Mouse (Mus musculus) c-Kit-positive CD71-negative TER-119-negative erythroid progenitor cells, embryonic 14.5 days (primary cell): ENCODE measurements around the gene Jade2.
"Not testable (repeated sequence)": the region's sequence is repeated elsewhere in the genome, so short reads cannot be mapped to it uniquely, and the experiment has no call there.

Experiments
- DNase-seq: peaks from one replicate; pipeline ENCODE4 v3.0.0-alpha.2; 2013; ENCODE audit warnings: low read depth

Jade2 gene

DNA sequence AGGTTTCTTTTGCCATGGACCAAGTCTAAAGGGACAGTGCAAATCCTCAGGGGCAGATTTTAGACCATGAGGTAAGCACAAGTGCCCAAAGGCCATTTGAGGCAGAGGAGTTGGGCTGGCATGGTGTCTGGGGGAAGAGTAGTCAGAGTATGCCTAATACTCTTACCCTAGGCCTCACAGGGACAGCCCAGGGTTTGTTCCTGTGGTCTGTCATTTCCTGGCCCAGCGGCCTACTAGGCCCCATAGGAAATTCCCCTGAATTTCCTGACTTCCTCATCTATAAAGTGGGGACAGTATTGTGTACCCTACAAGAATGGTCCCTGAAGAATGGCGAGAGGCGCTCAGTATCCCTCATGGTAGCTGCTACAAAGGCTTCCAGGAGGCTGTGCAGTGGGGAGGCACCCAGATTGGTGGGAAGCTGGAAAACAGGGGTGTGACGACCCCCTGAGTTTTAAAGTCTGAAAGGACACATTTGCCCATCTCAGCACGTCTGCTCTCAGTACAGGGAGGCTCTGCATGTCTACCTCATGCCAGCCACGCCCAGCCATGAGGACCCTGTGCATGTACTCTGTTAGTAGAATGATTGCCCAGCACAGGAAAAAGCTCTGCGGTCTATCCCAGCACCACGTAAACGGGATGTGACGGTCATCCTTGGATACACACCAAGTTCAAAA, 23.9 kb downstream of the Jade2 start:
- DNase-seq: no peak

DNA sequence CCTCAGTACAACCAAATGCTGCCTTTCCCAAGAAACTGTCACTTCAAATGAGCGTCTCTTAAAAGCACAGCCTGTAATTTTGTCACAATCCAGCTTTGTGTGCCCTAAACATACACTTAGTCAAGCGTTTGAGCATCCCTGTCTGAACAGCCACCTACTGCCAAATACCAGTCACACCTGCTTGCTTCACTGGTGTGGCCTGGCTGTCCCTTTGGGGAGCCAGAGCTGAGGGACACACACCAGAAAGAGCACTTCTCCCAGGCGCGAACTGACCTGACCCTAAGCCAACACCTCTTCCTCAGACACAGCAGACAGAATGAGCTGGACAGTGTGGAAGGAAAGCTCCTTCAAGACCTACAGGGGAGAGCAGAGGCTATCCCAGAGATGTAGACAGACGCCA, 24.5 kb downstream of the Jade2 start:
- DNase-seq: no peak

DNA sequence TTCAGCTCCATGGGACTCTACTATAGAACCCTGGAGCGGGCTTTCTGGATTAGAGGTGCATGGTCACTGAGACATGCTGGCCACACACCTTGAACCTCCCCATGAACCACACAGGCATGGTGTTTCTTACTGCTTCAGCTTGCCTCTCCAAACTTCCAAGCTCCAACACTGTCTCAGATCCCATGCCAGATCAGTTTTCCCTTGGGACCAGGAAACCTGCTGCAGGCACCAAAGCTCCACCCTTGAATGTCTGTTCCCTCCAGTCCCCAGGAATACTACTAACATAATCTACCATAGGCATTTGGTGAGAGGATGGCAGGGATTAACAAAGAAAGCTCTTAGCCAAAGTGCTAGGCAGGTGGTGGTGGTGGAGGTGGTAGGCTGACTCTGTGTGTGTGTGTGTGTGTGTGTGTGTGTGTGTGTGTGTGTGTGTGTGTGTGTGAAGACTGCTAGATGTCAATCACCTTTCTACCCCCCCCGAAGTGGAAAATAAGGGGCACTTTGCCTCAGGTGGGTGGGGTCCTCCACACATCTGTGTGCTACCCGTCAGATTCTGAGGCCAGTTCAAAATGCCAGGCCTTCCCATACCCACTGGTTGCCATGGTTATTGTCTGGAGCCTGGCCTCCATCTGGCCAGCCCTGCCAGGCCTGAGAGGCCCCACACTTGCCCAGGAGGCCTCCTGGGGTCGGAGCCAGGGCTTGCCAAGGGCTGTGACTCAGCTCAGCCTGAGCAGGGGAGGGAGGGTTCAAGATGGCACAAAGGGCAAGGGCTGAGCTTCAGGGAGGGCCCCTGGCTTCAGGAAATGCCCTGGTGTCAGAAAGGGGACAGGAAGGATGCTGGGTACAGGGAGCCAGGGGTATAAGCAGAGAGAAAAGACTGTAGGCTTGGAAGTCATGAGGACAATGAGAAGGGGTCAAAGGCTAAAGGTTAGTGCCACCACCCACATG, 25.2 kb downstream of the Jade2 start:
- DNase-seq: no peak

DNA sequence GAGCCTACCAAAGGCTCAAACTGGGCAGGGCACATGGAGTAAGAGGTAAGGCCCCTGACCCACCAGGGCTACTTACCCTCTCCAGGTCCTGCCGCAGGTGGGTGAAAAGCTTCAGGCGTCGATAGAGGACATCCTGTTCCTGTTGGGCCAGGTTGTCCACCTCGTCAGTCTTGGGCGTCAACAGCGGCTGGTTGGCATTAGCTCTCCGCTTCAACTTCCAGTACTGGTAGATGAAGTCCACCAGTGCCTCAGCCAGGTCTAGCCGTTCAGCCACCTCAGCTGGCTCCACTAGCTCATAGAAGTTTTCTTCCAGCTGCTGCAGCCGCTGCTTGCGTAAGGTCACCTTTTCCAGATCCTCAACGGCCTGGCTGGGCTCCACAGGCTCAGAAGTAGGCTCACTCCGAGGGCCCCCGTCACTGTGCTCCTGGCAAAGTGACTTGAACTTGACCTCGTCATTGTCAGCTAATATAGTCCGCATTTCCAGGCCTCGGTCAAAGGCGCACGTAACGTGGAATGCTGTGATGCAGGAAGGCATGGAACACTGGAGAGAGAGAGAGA, 32.5 kb downstream of the Jade2 start:
- no peak for DNase-seq

DNA sequence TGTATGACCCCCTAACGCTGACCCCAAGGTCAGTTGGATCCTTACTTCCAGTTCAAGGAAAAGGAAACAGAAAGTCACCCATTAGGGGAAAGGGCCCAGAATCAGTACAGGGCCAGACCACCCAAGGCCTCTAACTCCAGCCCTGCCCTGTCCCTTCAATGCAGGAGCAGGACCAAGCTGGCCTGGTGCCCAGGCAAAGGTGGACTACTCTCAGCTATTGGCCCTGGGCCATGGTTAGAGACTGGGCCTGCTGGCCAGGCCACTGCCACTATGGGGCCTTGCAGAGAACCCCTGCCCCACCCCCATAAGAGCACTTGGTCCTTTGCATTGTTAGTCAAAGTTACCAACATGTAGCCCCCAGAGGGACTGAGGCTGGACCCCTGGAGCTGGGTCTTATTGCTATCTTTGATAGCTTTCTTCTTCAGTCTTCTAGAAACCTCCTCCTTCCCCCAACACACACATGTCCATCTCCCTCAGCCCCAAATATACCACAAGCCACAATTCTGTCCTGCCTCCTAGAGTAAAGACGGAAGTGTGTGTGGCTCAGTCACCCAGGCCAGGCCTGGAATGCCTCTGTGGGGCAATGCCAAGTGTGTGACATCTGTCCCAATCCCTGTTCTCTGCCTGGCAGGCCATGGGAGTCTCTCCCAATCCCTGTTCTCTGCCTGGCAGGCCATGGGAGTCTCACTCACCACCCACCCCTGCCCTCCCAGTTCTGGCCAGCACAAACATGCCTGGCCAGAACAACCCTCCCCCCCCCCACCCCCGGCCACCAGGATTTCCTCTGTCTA, 33.3 kb downstream of the Jade2 start:
- DNase-seq: no peak

DNA sequence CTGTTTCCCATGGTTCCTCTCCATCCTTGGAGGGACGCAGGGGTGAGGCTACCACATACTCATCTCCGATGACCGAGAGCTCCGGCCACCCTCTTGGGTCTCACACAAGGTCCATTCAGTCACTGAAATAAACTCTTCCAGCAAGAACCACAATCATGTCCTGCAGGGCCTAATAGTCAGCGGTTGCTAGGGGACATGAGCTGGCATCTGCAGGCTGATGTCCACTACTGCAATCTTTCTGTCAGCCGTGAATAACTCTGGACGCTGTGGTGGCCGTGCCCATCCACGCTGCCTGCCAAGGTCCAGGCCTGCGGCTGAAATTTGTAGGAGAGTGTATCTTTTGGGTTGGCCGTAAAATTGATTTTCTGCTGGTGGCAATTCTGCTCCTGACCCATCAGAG, 34.2 kb downstream of the Jade2 start:
- DNase-seq: no peak

DNA sequence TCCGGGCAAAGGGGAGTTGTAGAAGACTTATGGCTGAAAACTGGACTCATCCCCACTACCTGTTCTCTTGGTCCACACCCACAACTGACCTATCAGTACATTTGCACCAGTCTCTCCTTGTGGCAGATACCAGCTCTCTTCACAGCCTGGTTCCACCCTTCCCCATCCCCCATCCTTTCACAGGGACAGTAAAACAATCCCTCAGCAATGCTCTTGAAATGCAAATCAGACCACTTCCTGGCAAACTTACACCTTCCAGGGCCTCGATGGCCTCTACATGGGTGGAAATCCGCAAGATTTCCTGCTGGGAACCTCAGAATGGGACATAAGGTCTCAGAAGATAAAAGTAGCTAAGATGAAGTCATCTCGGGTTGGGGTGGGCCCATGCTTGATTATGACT, 34.7 kb downstream of the Jade2 start:
- DNase-seq: no peak

DNA sequence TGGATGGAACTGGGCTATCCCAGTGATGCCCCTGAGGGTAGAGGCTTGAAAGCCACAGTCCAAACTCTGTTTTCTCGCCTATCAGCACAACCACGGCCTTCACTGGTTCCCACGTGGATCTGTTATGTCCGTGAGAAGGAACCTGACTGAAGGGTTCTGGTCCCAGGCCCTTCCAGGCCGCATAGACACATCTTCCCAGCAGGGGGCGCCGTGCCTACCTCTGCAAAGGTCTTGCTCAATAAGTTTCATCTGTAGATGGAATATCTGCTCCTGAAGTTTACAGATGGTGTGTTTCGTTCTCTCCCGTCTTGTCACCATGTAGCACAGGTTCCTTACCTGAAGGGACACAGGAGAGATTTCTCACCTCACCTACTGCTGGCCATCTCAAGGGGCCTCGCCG, 36.6 kb downstream of the Jade2 start:
- peak; percentile 53 for DNase-seq

DNA sequence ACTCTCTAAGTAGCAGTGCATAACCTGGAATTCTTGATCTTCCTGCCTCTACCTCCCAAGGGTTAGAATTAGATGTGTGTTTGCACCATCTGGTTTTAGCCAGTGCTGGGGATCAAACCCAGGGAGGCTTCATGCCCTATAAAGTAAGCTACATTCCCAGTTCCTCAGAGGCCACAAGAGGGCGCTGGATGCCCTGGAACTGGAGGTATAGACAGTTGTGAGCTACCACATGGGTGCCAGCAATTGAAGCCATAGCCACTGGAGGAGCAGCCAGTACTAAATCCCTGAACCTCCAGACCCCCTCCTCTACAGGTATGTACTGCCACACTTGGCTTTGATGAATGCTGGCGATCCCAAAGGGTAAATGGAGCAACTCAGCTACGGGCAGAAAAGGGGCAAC, 37.5 kb downstream of the Jade2 start:
- DNase-seq: peak; percentile 62

DNA sequence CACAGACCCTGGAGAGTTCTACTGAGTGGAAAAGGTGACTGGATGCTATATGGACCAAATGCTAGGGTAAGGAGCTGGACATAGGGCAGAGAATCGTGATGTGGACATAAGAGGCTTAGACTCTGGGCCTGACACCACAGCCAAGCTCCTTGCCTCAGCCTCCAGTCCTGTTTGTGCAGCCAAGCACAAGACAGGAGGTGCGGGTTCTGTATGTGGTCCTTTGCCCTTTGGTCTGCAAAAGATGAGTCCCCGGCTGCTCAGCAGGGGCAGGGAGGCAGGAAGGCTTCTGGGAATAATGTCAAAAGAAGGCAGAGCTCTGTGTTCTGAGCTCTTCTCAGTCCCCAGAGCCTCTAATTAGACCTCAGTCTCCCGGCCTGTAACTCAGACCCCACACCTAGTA, 38.6 kb downstream of the Jade2 start:
- no peak for DNase-seq

DNA sequence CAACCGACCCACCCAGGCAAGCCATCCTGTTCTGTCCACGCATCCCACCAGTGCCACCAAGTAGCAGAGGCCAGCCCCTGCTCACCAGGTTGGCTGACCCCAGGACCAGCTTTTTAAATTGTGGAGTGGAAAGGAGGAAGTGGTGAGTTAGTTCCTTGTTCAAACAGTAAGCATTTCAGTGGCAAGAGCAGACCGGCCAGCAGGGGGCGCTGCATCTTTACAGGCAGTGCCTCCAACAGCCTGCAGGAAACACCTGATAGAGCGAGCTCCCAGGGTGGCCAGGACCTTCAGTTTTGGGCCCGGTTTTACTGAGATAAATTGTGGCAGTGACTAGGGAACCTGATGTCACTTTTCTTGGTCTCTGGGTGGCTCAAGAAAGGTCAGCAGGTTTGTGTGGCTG, 39.7 kb downstream of the Jade2 start:
- peak; percentile 93 for DNase-seq

DNA sequence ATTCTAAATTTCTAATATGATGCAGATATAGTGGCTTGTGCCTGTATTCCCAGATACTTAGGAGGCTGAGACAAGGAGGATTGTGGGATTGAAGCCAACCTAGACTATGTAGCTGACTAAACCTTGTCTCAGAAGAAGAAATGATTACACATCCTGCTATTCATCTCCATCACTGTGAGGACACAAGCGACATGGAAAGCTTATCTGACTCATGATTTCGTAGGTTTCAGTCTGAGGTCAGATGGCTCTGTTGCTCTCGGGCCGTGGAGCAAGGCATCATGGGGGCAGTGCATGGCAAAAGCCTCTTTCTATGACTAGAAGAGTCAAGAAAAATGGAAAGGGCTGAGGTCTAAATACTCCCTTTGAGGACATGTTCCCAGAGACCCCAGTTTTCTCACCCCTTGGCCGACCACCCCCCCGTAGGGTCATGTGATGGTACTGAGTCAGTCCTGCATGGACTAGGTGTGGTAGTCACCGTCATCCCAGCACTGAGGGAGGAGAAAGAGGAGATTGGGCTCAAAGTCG, 45.4 kb downstream of the Jade2 start:
- DNase-seq: no peak

DNA sequence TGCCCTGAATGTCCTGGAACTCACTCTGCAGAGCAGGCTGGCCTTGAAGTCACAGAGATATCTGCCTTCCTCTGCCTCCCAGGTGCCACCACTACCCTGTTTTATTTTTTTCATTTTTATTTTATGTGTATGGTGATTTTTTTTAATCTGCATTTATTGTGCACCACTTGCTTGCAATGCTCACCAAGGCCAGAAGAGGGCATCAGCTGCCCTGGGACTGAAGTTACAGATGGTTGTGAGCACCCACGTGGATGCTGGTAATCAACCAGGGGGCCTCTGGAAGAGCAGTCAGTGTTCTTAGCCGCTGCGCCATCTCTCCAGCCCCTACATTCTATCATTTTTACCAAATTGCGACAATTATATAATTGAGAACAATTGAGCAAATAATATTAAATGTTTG, 46.2 kb downstream of the Jade2 start:
- no peak for DNase-seq

DNA sequence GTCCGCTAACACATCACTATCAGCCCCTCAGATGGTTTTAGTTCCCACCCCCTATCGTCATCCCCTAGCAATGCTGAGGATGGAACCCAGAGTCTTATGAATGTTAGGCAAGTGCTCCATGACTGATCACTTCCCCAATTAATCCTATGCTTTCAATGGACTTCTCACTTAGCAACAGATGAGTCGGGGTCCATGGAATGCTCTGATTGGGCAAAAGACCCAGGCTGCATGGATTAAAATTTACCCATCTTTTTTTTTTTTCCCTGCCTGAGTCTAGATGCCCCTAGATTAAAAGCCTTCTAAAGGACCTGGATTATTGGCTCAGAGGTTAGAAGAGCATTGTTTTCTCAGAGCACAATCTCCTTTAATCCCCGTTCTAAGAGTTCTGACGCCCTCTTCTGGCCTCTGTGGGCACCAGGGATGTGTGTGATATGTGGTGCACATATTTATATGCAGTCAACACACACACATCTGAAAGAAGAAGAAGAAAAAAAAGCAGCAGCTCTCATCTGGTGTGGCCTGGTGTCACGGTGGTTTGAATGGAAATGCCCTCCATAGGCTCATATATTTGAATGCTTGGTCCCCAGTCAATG, 47.7 kb downstream of the Jade2 start:
- DNase-seq: peak; percentile 56

DNA sequence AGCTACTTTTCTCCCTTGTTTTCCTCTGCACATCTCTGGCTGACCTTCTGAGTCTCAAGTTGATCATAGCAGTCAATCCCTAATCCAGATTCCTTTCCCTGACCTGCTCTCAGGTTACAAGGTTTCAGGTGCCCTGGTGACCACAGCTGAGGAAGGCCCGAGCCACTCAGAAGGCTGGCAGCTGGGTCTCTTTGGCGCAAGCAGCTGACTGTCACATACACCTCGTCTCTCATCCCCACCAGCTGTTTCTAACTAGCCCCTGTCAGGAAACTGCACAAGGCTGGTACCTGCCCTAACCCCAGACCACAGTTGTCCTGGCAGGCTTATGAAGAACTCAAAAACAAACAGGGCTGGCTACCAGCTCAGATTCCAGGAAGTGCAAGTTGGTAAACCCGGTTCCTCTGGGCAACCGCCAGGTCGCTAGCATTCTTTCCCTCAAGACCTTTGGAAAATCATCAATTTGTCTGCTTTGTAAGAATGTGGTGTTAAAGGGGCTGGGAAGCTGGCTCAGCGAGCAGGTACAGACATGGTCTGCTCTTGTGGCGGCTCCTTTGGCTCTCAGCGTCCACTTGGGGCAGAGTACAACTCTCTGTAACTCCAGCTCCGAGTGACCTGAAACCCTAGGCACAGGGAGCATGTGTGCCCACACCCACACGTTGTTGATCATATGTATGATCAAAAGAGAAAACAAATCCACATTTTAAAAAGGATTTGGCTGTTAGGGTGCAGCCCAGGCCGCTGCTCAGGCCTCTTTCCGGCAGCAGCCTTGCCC, 50.2 kb downstream of the Jade2 start:
- DNase-seq: no peak

DNA sequence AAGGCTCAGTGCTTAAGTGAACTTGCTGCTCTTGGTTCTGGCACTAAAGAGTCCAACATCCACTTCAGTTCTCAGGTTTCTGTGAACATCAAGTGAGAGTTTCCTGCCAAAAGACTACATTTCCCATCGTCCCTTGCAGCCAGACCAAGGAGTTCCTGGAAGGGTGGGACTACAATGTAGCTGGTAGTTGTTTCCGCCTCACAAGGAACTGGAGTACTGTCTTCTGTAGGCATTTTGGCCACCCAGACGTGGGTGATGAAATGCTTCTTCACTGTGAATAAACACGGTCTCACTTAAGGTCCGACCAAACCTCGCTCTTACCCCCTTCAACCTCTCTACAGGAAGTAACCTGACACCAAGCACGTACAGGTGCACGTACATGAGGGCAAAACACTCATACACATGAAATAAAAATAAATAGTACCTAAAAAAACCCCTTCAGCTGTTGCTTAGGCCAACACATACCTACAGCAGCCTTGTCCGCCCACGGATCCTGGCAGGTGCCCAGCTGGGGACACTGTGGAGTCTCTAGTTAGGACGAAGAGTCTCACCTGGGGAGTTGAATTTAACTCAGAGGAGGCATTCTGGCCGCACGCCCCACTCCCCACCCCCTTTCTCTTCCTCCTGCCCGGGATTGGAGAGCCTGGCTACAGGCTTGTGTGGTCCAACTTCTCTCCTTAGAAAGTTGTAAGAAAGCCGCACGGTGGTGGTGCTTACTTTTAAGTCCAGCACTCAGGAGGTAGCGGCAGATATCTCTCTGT, 52.1 kb downstream of the Jade2 start:
- no peak for DNase-seq

DNA sequence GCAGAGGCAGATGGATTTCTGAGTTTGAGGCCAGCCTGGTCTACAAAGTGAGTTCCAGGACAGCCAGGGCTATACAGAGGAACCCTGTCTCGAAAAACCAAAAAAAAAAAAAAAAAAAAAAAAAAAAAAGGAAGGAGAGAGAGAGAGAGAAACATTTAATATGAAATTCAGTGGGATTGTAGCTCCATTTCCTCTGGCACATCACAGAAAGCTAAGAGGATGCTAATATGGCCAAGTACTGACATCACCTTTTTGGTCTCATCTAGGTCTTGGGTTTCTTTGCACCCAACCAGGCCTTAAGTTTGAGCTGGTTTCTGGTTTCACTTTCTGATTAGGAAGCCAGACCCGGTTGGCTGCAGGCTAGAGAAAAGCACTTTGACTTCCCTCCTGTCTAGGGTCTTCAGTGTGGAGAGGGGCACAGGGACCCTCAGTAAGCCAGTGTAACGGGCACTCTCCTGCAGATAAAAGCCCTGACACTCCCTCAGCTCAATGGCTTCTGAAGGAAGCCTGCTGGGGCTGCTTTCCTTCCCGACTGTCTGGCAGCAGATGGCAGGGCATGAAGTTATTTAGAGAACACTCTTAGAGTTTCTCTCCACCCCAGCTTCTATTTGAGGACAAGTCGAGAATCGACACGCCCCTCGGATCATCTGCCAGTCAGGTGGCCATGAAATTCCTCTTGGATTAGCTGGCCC, 56.7 kb downstream of the Jade2 start:
- no peak for DNase-seq

DNA sequence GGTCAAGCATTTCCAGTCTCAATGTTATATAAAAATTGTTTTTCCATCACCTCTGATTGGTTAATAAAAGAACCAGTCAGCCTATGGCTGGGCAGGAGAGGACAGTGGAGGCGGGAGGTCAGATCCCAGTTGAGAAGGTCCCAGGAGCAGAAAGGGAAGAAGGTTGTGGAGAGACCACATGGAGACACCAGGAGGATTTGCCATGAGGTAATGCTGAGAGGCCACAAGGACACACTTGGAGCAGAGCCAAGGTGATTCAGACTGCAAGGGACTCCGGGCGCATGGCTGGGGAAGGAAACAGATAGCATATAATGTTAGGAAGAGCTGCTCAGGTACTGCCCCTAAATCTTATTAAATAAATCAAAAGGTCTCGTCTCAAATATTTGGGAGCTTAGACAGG, 61.2 kb downstream of the Jade2 start:
- DNase-seq: no peak

DNA sequence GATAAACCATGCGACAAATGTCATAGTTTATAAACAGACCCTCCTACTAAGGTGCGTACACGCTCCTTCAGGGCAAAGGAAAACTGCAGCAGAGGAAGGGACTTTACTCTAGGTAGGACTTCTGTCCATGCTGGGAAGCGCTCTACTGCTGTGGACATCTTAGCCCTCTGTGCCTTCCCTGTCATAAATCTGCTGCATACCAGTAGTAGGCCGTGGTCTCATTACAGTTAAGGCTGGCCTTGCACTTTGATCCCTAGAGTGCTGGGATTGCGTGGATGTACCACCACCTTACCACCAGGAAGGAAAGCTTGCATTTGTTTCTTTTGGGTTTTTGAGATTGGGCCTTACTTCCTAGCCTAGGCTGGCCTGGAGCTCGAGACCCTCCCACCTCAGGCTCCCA, 66.8 kb downstream of the Jade2 start:
- no peak for DNase-seq

DNA sequence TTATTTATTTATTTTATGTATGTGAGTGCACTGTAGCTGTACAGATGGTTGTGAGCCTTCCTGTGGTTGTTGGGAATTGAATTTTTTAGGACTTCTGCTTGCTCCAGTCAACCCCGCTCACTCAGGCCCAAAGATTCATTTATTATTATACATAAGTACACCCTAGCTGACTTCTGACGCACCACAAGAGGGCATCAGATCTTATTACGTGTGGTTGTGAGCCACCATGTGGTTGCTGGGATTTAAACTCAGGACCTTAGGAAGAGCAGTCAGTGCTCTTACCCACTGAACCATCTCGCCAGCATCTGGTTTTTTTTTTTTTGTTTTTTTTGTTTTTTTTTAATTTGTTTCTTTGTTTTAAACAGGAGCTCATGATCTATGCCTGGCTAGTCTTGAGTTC, 67.7 kb downstream of the Jade2 start:
- DNase-seq: not testable (repeated sequence)
